Mouse (Mus musculus) heart, postnatal 0 days (tissue): Measurements from ENCODE around the gene Cldn18.

ENCODE experiments used
- CTCF ChIP-seq: IDR thresholded peaks from 2 replicates; pipeline ENCODE4 v1.5.1; 2016; ENCODE audit warnings: antibody characterized with exemption, control low read depth, low read depth
- EP300 ChIP-seq: IDR thresholded peaks from 2 replicates; pipeline ENCODE4 v1.6.1; 2016; ENCODE audit warnings: antibody characterized with exemption, low read depth

DNA sequence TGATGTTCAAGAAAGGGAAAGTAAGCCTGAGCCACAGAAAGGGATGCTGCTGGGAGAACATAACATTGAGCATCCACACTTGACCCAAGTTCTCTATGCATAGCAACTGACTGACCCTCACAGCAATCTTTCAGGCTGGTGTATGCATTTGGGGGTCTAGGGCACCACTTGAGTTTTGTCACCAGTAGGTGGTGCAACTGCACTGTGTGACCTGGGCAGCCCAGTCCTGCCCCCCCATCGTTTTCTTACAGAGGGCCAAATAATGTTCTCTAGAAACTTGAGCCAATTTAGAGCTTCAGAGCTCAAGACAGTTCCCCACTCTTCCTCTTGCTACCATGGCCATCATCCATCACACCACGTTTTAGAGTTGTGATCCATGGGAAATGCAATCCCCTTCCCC, 45.5 kb downstream of the Cldn18 start:
- TF ChIP-seq CTCF (peak; percentile 30), EP300 (no peak)
